Mouse (Mus musculus): ENCODE data around the gene Fam3a. TPM values are rescaled to one million over a fixed set of nuclear protein-coding genes. Genes with fewer than 3 reads are reported as not detected.

The Fam3a gene
- polyA plus RNA-seq (2015; fragmentation: Nextera tagmentation; extraction: Ambion mirVana) = 26.4 and 29.0 TPM in 2 replicates

DNA sequence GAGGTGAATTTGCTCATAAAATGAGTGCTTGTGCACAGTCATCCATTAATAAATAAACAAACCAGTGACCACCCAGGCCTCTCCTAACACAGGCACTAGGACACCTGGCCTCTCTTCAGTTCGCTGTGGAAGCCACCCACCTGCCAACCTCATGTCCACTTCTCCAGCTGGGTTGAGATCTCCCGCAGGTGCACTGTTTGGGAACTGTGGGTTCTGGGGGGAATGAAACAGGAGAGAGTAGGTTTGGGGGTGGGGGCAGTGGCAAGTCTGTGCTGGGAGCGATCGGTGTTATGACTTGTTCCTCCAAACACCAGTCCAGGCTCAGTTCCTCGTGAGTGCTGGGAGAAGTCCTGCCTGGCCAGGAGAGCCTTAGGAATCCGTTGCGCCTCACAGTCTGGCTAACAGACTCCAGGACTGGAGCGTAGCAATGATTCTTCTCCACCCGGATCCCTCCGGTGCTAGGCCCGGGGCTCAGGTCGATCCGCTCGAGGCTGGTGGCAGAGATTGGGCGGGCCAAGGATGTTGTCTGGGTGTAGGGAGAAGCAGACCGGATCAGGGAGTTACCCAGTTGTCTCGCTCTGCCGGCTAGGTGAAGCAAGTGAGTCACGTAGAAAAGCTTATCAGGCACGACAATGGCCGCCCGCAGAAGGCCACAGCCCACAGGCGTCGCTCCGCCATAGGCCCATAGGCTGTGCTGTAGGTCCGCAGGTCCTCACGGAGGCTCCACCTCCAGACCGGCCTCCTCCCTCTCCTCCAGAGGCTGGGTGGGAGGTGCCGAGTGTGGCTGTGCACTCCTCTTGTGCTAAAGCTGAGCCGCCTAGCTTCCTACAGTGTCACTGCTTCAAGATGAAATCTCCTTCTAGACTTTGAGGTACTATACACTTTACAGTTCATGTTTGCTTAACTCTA is at the start of gene Fam3a, which contains the start of gene Ikbkg:
Gene Fam3a (minus strand): TSS at position 738 of the 909 bp plus-strand sequence.
Gene Ikbkg (plus strand): TSS at position 756 of the 909 bp plus-strand sequence.
- H3K36me3 ChIP-seq (ENCODE audit: control insufficient read depth, insufficient read depth) = no peaks in the 10 kb centered on the region
- WGBS = 21% methylated on average over 30 of the region's 30 CpGs
- peak; percentile 100 for ATAC-seq (replicated peaks; ENCODE audit: extremely low read depth, insufficient read depth, low FRiP score)
- H3K4me2 ChIP-seq (ENCODE audit: low read depth, low read length) = peak within 1 kb of the TSS; percentile 74
- peak within 1 kb of the TSS; percentile 89 for H3K27ac ChIP-seq (ENCODE audit: low read length)
- peak within 1 kb of the TSS; percentile 83 for H3K9ac ChIP-seq (ENCODE audit: low read length)
- H3K27me3 ChIP-seq (ENCODE audit: control insufficient read depth, insufficient read depth, low read length) = no peaks in the 10 kb centered on the region
- H3K4me1 ChIP-seq (ENCODE audit: control insufficient read depth, insufficient read depth, low read length) = peaks cover 3% of the 10 kb centered on the region; the same call in 1 of the 2 replicates
- peak within 1 kb of the TSS; percentile 66 for H3K4me3 ChIP-seq (ENCODE audit: low read length)
- H3K9me3 ChIP-seq (replicated peaks; ENCODE audit: control insufficient read depth, low read length) = no peaks in the 10 kb centered on the region

DNA sequence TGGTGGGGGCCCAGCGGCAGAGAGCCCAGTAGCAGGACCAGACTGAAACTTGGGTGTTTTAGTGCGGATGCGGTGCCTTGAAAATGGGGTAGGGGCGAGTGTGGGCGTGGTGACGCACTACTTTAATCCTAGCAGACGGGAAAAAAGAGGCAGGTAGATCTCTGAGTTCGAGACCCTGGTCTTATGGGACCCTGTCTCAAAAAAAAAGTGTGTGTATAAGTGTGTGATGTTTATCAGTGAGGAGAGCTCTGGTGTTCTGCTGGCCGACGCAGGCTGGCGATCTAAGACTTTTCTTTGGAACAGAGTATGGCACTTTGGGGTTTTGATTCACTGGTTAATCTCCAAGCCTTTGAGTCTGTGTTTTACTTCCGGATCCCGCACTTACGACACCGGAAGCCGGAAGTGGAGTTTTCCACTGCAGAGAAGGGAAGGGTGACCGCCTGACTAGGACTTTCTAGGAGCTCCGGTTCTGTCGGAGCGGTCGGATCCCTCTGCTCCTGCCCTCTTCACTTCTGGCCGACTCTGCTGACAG is 36.3 kb upstream of the Fam3a start:
- no peaks in the 10 kb centered on the region for H3K27me3 ChIP-seq (ENCODE audit: control insufficient read depth, insufficient read depth, low read length)
- peak overlapping the region; percentile 72 for H3K4me3 ChIP-seq (ENCODE audit: low read length)
- H3K9ac ChIP-seq (ENCODE audit: low read length) = peak overlapping the region; percentile 77
- ATAC-seq (replicated peaks; ENCODE audit: extremely low read depth, insufficient read depth, low FRiP score) = peak; percentile 71
- peaks cover 2% of the 10 kb centered on the region; the same call in 1 of the 2 replicates for H3K4me1 ChIP-seq (ENCODE audit: control insufficient read depth, insufficient read depth, low read length)
- WGBS = 22% methylated on average over 22 of the region's 22 CpGs
- peak overlapping the region; percentile 95 for H3K27ac ChIP-seq (ENCODE audit: low read length)
- H3K9me3 ChIP-seq (replicated peaks; ENCODE audit: control insufficient read depth, low read length) = no peaks in the 10 kb centered on the region
- peaks cover 4% of the 10 kb centered on the region; the same call in 1 of the 2 replicates for H3K36me3 ChIP-seq (ENCODE audit: control insufficient read depth, insufficient read depth)
- peak overlapping the region; percentile 77 for H3K4me2 ChIP-seq (ENCODE audit: low read depth, low read length)

DNA sequence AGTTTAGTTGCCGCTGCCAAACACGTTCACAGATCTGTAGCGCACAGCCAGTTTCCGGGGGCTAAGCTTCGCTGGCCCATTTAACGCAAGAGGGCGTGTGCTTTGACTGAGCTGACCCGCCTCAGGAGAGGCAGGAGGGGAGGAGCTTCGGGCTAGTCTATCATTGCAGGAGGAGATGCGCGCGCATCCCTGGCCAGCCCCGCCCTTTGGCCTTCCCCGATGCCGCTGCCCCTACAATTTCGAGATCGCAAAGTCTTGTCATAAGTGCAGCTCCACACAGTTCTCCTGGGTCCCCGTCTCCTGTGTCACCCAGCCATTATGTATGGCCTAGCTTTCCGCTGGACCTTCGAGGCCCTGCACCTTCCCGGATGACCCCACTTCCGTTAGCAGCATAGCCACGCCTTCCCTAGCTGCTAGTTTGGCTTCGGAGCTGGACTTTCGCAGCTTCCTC is 35.8 kb upstream of the Fam3a start, which contains the start of gene G6pdx:
Gene G6pdx (minus strand): TSS at position 369 of the 451 bp plus-strand sequence.
- H3K27ac ChIP-seq (ENCODE audit: low read length) = peak within 1 kb of the TSS; percentile 95
- WGBS = 13% methylated on average over 25 of the region's 25 CpGs

DNA sequence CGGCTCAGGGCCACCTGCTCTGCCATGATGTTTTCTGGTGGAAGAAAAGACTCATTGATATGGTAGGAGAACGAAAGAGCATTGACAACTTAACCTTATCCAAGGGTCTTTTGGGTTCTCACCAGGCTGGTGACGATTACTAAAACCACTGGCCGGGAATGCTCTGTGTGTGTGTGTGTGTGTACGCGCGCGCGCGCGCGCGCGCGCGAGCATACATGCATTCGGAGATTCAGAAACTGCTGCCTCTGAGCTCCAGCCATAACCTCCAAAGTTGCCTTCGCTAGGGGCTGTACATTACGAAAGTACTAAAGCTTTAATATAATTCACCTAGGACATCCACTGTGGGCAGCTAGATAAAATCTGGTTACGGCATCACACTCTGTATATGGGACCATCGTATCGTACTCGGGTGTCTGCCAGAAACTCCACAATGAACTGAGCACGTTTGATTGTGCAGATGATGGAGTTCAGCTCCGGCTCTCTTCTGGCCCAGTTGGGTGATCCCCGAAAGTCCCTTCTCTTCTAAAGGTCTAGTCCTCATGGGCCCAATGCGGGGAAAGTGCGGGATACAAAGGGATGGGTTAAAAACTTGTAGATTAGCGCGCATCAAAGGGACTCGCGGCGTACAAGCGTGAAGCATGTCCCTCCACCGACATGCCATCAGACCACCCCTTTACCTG is 35.2 kb upstream of the Fam3a start:
- Histone ChIP-seq H3K27ac (ENCODE audit: low read length) (no peak overlapping the region; the same call in 1 of the 2 replicates), H3K4me3 (ENCODE audit: low read length) (peak overlapping the region; percentile 72), H3K27me3 (ENCODE audit: control insufficient read depth, insufficient read depth, low read length) (no peaks in the 10 kb centered on the region), H3K9me3 (replicated peaks; ENCODE audit: control insufficient read depth, low read length) (no peaks in the 10 kb centered on the region), H3K4me1 (ENCODE audit: control insufficient read depth, insufficient read depth, low read length) (peaks cover 2% of the 10 kb centered on the region; the same call in 1 of the 2 replicates), H3K36me3 (ENCODE audit: control insufficient read depth, insufficient read depth) (no peaks in the 10 kb centered on the region), H3K9ac (ENCODE audit: low read length) (peak overlapping the region; percentile 77), H3K4me2 (ENCODE audit: low read depth, low read length) (peak overlapping the region; percentile 77)
- peak; percentile 5; the same call in 1 of the 2 replicates for ATAC-seq (replicated peaks; ENCODE audit: extremely low read depth, insufficient read depth, low FRiP score)
- 20% methylated on average over 35 of the region's 35 CpGs for WGBS

More for the DNA sequence above, 35.8 kb upstream of the Fam3a start, which contains the start of gene G6pdx:
- Histone ChIP-seq H3K4me1 (ENCODE audit: control insufficient read depth, insufficient read depth, low read length) (peaks cover 2% of the 10 kb centered on the region; the same call in 1 of the 2 replicates), H3K27me3 (ENCODE audit: control insufficient read depth, insufficient read depth, low read length) (no peaks in the 10 kb centered on the region), H3K9ac (ENCODE audit: low read length) (peak within 1 kb of the TSS; percentile 77), H3K36me3 (ENCODE audit: control insufficient read depth, insufficient read depth) (no peaks in the 10 kb centered on the region; the same call in 1 of the 2 replicates), H3K4me2 (ENCODE audit: low read depth, low read length) (peak within 1 kb of the TSS; percentile 77), H3K4me3 (ENCODE audit: low read length) (peak within 1 kb of the TSS; percentile 72), H3K9me3 (replicated peaks; ENCODE audit: control insufficient read depth, low read length) (no peaks in the 10 kb centered on the region)
- ATAC-seq (replicated peaks; ENCODE audit: extremely low read depth, insufficient read depth, low FRiP score) = peak; percentile 79

DNA sequence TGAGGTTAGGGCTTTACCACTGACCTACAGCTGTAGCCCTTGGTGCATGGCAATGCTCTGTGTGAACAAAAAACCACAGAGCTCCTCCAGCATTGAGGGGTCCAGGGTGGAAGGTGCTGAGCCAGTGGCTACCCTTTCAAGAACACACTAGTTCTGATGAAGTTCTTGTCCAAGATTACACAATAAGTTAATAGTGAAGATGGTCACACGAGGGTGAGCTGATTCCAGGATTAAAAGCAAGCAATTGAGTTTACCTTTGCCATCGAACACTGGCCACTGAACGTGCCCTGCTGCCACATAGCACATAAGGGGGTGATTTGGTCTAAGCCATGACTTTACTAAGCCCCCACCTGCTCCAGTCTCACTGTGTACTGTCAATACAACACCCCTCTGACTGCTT is 34.0 kb upstream of the Fam3a start:
- no peak overlapping the region for H3K4me2 ChIP-seq (ENCODE audit: low read depth, low read length)
- H3K27ac ChIP-seq (ENCODE audit: low read length) = no peak overlapping the region
- peaks cover 2% of the 10 kb centered on the region; the same call in 1 of the 2 replicates for H3K4me1 ChIP-seq (ENCODE audit: control insufficient read depth, insufficient read depth, low read length)
- H3K4me3 ChIP-seq (ENCODE audit: low read length) = no peak overlapping the region
- no peaks in the 10 kb centered on the region for H3K27me3 ChIP-seq (ENCODE audit: control insufficient read depth, insufficient read depth, low read length)
- no peak for ATAC-seq (replicated peaks; ENCODE audit: extremely low read depth, insufficient read depth, low FRiP score)
- H3K36me3 ChIP-seq (ENCODE audit: control insufficient read depth, insufficient read depth) = no peaks in the 10 kb centered on the region
- 73% methylated on average over 3 of the region's 3 CpGs for WGBS
- H3K9ac ChIP-seq (ENCODE audit: low read length) = no peak overlapping the region
- H3K9me3 ChIP-seq (replicated peaks; ENCODE audit: control insufficient read depth, low read length) = no peaks in the 10 kb centered on the region

DNA sequence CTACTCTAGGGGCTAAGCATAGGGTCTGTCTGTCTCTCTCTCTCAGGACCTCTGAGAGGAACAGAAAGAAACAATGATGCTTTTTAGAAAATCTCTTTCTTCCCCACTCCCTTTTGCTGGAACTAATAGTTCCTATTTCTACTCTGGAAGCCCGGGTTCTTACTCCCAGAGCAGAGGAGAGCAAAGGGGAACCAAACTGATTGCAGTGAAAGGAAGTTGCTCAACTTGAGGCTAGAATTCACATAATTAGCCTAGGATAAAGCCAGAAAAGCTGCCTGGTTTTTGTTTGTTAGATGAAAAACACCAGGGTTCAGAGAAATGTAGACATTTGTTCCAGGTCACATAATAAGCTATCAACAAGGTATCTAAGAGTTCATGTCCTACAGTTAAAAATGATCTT is 33.2 kb upstream of the Fam3a start:
- Histone ChIP-seq H3K27ac (ENCODE audit: low read length) (no peak overlapping the region), H3K4me1 (ENCODE audit: control insufficient read depth, insufficient read depth, low read length) (peaks cover 2% of the 10 kb centered on the region; the same call in 1 of the 2 replicates), H3K9me3 (replicated peaks; ENCODE audit: control insufficient read depth, low read length) (no peaks in the 10 kb centered on the region), H3K36me3 (ENCODE audit: control insufficient read depth, insufficient read depth) (no peaks in the 10 kb centered on the region), H3K4me2 (ENCODE audit: low read depth, low read length) (no peak overlapping the region), H3K4me3 (ENCODE audit: low read length) (no peak overlapping the region), H3K27me3 (ENCODE audit: control insufficient read depth, insufficient read depth, low read length) (no peaks in the 10 kb centered on the region), H3K9ac (ENCODE audit: low read length) (no peak overlapping the region)
- ATAC-seq (replicated peaks; ENCODE audit: extremely low read depth, insufficient read depth, low FRiP score) = no peak
- 65% methylated on average over 1 of the region's 1 CpGs for WGBS

DNA sequence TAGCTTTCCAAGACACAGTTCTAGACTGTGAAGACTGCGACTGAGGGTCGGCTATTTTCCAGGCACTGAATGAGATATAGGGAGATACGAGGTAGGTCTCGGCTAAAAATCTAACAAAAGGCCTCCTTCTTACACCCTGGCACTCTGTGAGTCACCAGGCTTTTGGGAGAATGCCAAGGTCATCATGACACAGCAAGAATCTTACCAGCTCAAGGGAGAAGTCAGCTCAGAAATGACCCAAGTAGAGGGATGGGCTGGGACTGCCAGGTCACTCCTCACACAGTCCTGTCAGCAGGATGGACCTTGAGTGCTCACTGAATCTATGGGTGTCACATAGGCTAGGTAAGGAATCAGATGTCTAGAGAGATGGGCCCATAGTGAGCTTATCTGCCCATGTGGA is 32.1 kb upstream of the Fam3a start:
- Histone ChIP-seq H3K4me2 (ENCODE audit: low read depth, low read length) (no peak overlapping the region), H3K36me3 (ENCODE audit: control insufficient read depth, insufficient read depth) (no peaks in the 10 kb centered on the region), H3K4me1 (ENCODE audit: control insufficient read depth, insufficient read depth, low read length) (peaks cover 1% of the 10 kb centered on the region; the same call in 1 of the 2 replicates), H3K9me3 (replicated peaks; ENCODE audit: control insufficient read depth, low read length) (no peaks in the 10 kb centered on the region), H3K4me3 (ENCODE audit: low read length) (no peak overlapping the region), H3K27me3 (ENCODE audit: control insufficient read depth, insufficient read depth, low read length) (no peaks in the 10 kb centered on the region), H3K27ac (ENCODE audit: low read length) (no peak overlapping the region), H3K9ac (ENCODE audit: low read length) (no peak overlapping the region)
- 78% methylated on average over 4 of the region's 4 CpGs for WGBS
- no peak for ATAC-seq (replicated peaks; ENCODE audit: extremely low read depth, insufficient read depth, low FRiP score)

DNA sequence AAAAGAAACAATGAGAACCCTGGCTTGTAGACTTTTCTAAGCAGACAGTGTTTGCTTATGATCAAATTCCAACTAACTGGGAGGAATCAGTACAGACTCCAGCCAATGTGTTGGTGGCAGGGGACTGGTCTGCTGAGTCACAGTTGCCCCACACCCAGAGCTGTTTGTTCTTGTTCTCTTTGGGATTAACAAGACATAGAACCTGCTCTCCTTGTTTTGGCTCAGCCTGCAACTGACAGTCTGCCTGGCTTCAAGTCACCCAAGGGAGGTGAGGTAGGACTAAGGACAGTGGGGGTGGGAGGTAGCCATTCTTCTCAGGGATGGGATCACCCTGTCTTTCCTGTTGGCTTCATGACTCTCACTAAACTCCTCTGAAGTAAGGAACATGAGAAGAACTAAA is 31.4 kb upstream of the Fam3a start:
- no peak overlapping the region for H3K9ac ChIP-seq (ENCODE audit: low read length)
- H3K27me3 ChIP-seq (ENCODE audit: control insufficient read depth, insufficient read depth, low read length) = no peaks in the 10 kb centered on the region
- no peak for ATAC-seq (replicated peaks; ENCODE audit: extremely low read depth, insufficient read depth, low FRiP score)
- no peaks in the 10 kb centered on the region for H3K4me1 ChIP-seq (ENCODE audit: control insufficient read depth, insufficient read depth, low read length)
- H3K4me3 ChIP-seq (ENCODE audit: low read length) = no peak overlapping the region
- no peak overlapping the region for H3K27ac ChIP-seq (ENCODE audit: low read length)
- no peaks in the 10 kb centered on the region for H3K9me3 ChIP-seq (replicated peaks; ENCODE audit: control insufficient read depth, low read length)
- no peak overlapping the region for H3K4me2 ChIP-seq (ENCODE audit: low read depth, low read length)
- H3K36me3 ChIP-seq (ENCODE audit: control insufficient read depth, insufficient read depth) = no peaks in the 10 kb centered on the region
